Mouse (Mus musculus) urinary bladder, adult 18-20 months (tissue): Measurements from ENCODE around the gene Dnajb12.
"Not testable (repeated sequence)": the region's sequence is repeated elsewhere in the genome, so short reads cannot be mapped to it uniquely, and the experiment has no call there.

Source experiments
- DNase-seq, 2 experiments: peaks; one replicate each; pipeline ENCODE4 v3.0.0; 2022; ENCODE audit warnings: low spot score in 2 of 2, mixed read lengths in 2 of 2

Gene Dnajb12

GRCm38 (mm10) chr10:59870038-59870437 is 9.3 kb upstream of the Dnajb12 start:
- DNase-seq: no peak

GRCm38 (mm10) chr10:59872651-59873050 is 6.7 kb upstream of the Dnajb12 start:
- DNase-seq: not testable (repeated sequence)

DNA sequence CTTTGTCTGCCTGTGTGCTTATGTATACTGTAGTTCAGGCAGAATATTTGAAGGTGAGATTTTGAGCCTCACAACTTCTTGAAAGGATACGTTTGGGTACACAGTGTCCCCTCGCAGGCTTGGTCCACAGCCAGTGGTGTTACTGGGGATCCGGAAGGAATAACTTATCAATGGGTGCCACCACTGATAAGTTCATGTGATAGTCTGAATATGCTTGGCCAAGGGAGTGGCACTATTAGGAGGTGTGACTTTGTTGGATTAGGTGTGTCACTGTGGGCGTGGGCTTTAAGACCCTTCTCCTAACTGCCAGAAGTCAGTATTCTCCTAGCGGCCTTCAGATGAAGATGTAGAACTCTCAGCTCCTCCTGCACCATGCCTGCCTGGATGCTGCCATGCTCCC is 6.2 kb upstream of the Dnajb12 start:
- no peak for DNase-seq

- no peak for DNase-seq
Measured at GRCm38 (mm10) chr10:59873613-59874012, 5.7 kb upstream of the Dnajb12 start.

- DNase-seq: peak in 1 of 2 experiments; percentile 43
Measured at GRCm38 (mm10) chr10:59875396-59875795, 4.0 kb upstream of the Dnajb12 start.

DNA sequence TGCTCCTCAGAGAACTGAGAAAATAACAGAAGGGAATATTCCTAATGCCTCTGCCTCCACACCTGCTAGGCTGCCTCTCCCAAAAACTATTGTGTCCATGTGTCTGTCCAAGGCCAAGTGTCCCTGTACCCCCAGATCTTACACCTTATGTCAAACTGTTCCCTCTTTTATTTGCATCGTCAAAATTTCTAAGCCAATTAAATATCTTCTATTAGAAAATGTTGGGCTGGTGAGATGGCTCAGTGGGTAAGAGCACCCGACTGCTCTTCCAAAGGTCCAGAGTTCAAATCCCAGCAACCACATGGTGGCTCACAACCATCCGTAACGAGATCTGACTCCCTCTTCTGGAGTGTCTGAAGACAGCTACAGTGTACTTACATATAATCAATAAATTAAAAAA is 2.7 kb upstream of the Dnajb12 start:
- DNase-seq: not testable (repeated sequence)

GRCm38 (mm10) chr10:59877421-59878117 is 1.8 kb upstream of the Dnajb12 start:
- no peak for DNase-seq

DNA sequence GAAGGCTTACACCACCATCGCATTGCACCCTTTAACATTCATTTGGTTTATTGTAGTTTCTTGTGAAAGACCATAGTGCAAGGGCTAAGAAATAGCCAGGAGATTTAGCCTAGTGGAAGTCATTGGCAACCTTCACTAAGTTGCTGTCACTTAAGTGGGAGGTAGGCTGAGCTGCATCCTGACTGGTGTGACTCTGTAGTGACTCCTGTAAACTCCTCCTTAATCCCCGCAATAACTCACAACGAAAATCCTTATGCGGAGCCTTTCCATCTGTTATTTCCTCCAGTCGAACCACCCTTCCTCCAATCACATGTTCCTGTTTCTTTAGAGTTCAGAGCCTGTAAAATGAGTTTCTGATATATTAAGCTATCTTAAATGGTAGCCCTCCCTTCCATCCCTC is 533 bp upstream of the Dnajb12 start:
- no peak for DNase-seq

DNA sequence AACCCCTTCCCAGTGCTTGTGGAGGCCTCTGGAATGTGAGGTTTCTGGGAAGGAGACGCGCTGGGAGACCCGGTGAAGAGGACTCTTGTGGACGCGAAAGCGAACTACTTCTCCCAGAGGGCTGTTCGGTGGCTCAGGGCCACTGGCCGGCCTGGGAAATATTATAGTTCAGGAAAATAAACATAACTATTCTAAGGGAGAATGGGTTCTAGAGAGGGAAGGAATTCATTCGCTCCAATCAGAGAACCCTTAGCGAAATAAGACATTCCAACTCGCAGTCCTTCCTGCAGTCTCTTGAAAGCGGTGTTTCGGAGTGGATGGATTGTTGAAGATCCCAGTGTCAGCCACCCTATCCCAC is 652 bp downstream of the Dnajb12 start:
- no peak for DNase-seq

DNA sequence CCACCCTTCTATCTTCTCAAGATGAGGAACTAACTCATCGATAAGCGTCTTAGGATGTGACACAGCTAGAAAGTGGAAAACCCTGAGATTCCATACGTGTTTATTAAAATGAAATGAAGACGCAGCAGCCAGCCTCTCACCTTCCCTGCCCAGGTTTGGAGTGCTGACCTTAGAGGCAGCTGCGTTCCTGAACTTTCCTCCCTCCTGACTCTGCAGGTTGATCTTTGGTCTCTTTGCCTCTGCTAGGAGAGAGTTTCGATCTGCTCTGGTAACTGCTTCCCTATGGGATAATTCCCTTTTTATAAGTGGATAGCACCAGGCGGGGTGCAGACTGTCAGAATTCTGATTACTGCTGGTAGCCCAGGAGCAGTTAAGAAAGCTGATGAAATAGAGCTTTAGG is 1.5 kb downstream of the Dnajb12 start:
- DNase-seq: no peak

DNA sequence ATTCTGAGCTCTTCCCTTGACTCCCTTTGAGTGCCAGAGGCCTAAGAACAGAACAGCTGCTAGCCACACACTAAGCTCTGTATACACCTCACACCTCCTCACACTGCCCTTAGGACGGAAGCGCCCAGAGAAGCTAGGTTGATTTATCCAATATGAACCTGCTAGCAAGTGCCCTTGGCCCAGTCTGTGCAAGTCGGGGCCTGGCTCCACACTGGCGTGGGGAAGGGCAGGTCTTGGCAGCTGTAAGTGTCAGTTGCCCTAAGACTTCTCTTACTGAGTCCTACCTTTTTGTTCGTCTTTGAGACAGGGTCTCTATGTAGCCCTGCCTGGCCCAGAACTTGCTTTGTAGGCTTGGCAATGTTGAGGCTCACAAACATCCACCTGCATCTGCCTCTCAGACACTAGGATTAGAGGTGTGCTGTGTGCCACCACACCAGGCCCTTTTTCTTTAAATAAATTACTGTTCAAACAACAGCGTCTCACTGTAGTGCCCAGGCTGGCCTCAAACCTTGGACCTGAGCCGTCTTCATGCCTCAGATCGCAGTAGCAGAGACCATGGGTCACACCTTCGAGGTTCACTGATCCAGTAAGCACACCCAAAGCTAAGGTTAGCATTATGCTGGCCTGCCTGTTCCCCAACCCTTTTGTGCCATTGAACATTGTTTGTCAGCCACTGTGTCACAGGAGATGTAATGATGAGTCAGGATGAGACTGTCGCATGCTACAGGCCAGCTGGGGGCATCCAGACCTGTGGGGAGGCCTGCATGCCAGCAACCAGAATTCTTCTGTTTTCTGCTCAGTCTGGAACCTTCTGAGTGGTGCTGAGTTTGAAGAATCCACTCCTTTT is 5.2 kb downstream of the Dnajb12 start:
- DNase-seq: peak in 1 of 2 experiments; percentile 68

DNA sequence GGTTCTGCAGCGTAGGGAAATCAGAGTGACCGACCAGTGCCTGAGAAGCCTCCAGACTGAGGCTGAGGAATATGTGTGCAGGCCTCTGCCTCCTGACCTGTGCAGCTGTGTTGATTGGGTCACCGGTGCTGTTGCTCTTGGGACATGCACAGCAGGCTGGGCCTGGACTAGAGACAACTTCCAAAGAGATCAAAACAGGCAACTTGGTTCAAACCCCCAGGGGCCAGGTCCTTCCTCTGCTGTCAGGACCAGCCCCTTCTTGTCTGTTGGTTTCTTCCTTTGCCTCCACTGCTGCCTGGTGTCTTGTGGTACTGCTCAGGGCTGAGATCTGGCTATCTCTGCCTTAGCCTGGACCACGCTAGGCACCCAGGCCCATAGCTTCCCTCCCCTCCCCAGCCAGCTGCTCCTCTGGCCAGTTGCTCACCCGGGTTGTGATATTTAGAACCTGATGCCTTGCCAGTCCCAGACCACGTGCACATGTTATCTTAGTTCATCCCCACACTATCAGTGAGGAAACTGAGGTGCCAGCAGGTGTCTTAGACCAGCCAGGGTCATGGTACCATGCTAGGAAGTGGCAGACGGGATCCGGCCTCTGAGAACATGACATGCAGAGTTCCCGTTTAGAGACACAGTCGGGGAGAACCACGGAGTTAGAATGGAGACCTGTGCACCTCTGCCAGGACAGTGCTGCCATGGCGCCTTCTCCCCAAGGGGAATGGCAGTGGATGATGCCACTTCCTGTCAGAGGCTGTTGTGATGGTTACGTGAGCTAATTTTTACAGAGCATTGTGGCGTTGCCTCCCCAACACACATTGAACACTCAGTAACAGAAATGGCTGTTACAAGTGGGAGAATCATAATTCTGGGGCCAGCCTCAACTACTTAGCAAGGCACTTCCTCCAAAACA is 6.1 kb downstream of the Dnajb12 start:
- DNase-seq: no peak

DNA sequence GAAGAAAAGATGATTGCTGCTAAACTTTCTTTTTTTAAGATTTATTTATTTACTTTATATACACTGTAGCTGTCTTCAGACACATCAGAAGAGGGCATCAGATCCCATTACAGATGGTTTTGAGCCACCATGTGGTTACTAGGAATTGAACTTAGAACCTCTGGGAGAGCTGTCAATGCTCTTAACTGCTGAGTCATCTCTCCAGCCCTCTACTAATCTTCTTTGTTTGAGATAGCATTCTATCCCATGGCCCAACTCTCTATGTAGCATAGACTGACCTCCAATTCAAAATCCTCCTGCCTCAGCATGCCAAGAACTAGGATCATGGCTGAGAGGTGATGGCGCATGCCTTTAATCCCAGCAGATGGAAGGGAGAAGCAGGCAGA is 6.7 kb downstream of the Dnajb12 start:
- no peak for DNase-seq

DNA sequence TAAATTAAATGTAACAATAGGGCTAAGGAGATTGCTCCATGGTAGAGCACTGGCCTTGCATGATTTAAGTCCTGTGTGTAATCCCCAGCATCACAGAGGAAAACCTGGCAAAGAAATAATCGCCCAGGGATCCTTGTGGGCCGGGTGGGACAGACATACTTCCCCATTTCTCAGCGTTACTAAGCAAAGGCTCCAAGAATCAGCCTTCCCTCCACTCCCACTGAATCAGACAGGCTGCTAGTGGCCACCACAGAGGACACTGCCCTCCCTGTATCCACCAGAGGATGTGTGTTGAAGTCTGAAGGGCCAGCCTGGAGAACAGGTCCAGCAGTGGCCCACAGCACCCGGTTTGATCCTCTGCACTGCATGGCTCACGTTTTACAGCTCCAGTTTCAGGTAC is 8.1 kb downstream of the Dnajb12 start:
- DNase-seq: no peak

DNA sequence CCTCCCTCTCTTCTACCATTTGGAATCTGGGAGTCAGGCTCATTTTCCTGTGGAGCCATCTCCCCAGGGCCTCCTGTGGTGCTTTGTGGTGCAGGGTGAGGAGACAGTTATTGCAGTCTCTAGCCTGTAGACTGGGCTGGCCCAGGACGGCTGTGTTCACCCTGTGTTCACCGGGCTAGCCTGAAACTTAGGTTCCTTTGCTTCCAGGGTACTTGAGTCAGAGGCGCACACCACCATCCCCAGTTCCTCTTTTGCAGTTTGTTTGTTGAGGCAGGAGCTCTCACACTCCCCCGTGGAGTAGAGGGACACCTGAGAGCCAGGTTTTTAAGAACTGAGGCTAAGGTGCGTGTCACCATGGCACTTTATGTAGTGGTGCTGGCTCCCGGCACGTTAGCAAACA is 10.0 kb downstream of the Dnajb12 start:
- DNase-seq: no peak

DNA sequence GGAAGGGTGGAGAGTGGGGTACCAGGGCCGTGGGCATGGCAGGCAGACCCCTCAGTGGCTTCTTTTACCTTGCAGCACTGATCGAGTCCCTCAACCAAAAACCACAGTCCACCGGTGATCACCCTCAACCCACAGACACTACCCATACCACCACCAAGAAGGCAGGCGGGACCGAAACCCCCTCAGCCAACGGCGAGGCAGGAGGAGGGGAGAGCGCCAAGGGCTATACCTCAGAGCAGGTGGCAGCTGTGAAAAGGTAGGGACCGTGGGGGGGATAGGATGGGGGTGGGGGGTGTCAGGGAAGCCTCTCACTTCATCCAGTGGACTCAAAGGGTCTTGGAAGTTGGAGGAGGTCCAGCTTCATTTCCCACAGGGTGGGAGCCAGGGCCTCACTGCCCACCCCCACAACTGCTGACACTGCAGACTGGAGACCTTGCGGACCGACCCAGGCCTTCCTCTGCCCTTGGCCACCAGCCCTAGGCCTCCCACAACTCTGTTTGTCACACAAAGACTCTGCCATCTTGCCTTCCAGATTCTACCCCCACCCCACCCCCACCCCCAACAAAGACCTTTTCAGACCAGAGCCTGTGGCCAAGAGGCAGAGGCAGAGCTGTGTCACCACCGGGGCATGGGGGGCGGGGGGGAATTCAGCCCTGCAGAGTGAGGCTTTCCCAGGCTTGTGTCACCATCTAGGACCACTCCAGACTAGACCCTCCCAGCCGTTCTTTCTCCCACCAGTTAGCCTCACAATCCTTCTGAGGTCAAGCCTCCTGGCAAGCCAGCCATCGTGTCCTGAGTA is 10.8 kb downstream of the Dnajb12 start:
- no peak for DNase-seq

DNA sequence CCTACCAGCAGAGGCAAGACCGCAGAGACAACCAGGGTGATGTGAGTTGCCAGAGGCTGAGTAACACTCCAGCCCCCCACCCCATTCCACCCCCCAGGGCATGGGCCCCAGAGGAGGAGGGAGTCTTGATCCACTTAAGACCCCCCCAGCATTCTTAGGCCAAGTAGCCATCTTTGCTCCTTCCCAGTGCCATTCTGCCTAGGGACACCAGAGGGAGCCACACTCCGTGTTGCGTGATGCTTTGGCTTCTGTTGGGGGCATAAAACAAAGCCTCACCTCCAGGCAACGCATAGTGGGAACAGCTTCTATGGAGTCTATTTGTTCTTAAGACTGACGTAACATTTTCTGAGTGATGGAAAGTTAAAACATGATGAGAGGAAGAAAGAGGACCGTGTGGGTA is 13.6 kb downstream of the Dnajb12 start:
- DNase-seq: no peak

- DNase-seq: peak in 1 of 2 experiments; percentile 70
Measured at GRCm38 (mm10) chr10:59894251-59895160, 15.2 kb downstream of the Dnajb12 start.

- no peak for DNase-seq
Measured at GRCm38 (mm10) chr10:59895460-59896186, 16.3 kb downstream of the Dnajb12 start.

GRCm38 (mm10) chr10:59896211-59896610 is 16.9 kb downstream of the Dnajb12 start:
- no peak for DNase-seq
